Mouse (Mus musculus): ENCODE data around the gene Col13a1. TPM values are rescaled to one million over a fixed set of nuclear protein-coding genes. Genes with fewer than 3 reads are reported as not detected.

Col13a1 gene
- polyA plus RNA-seq, 1 experiment from 2014 or later = 2.4 TPM

DNA sequence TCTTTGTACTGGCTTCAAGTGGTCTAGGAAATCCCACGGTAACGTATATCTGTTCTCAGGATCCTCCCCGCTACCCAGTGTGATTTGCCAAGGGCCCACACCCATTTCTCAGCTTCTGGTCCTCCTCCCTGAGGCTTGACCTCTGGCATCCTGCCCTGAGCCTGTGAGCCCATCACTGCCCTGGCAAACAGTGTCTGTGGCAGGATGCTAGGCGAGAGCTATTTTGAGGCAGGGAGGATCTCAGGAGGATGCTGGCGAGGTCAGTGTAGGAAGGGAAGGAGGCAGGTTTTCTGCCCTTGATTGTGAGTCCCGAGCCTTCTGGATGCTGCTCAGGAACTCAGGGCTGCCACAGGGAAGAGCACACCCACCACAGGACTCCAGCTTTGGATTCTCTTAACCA is 22.2 kb downstream of the Col13a1 start:
- Histone ChIP-seq H3K36me3 (no peaks in the 10 kb centered on the region), H3K4me1 (replicated peaks) (peaks cover 2% of the 10 kb centered on the region; the same call in 1 of the 2 replicates), H3K27me3 (no peaks in the 10 kb centered on the region), H3K9ac (no peak overlapping the region), H3K9me3 (no peaks in the 10 kb centered on the region), H3K27ac (no peak overlapping the region), H3K4me2 (no peak overlapping the region), H3K4me3 (no peak overlapping the region)
- no peak for ATAC-seq (ENCODE audit: low FRiP score)
- 81% methylated on average over 6 of the region's 6 CpGs for WGBS

- ATAC-seq (ENCODE audit: low FRiP score) = no peak
- Histone ChIP-seq H3K9me3 (no peaks in the 10 kb centered on the region), H3K4me1 (replicated peaks) (peaks cover 13% of the 10 kb centered on the region), H3K27me3 (no peaks in the 10 kb centered on the region), H3K4me2 (no peak overlapping the region), H3K36me3 (no peaks in the 10 kb centered on the region), H3K9ac (no peak overlapping the region), H3K27ac (no peak overlapping the region), H3K4me3 (no peak overlapping the region)
- 61% methylated on average over 5 of the region's 5 CpGs for WGBS
Observed at GRCm38 (mm10) chr10:61953916-61954315, 25.0 kb downstream of the Col13a1 start.

DNA sequence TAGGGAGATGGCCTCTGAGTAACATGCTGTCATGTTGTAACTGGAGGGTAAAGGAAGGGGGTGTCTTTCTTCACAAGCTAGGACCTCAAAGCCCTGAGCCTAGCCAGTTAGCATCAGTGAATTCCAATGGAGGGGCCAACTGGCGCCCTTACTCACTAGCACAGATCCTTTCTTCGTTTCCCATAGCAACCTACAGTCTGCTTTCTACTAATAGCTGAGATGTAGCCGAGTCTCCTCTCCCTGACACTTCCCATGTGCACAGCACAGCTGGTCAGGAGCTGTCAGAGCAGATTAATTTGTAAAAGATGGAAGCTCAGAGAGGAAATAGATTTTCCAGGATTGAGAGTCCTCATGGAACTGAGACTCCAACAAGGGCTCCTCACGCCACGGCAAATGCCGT is 29.4 kb downstream of the Col13a1 start:
- Histone ChIP-seq H3K9me3 (no peaks in the 10 kb centered on the region), H3K4me2 (no peak overlapping the region), H3K9ac (no peak overlapping the region; the same call in 1 of the 2 replicates), H3K27me3 (no peaks in the 10 kb centered on the region), H3K36me3 (no peaks in the 10 kb centered on the region), H3K4me3 (no peak overlapping the region), H3K27ac (0 out of 2 replicates have a peak overlapping the region, but pooled peaks have one; percentile 40), H3K4me1 (replicated peaks) (peaks cover 13% of the 10 kb centered on the region)
- ATAC-seq (ENCODE audit: low FRiP score) = peak; percentile 36
- WGBS = 52% methylated on average over 6 of the region's 6 CpGs

DNA sequence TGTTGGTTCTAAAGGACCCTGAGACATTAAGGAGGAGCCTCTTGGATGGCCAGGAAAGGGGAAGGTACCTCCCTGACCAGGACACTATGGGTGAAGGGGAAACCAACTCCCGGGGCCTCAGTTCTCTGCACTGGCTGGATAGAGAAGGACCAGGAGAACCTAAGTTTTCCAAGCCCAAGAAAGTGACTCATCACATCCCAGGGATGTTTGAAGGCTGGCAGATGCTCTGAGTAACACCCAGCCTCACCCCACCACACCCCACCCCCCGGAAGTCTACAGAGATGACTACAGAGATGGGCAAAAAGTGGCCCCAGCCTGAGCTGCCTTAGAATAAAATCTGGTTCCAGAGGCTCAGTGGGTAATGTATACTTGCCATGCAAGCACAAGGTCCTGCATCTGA is 34.5 kb downstream of the Col13a1 start:
- 96% methylated on average over 2 of the region's 2 CpGs for WGBS
- Histone ChIP-seq H3K27ac (no peak overlapping the region), H3K27me3 (peaks cover under 1% of the 10 kb centered on the region; the same call in 1 of the 2 replicates), H3K9ac (no peak overlapping the region), H3K4me2 (no peak overlapping the region), H3K4me1 (replicated peaks) (peaks cover 4% of the 10 kb centered on the region), H3K4me3 (no peak overlapping the region), H3K9me3 (no peaks in the 10 kb centered on the region), H3K36me3 (no peaks in the 10 kb centered on the region)
- no peak for ATAC-seq (ENCODE audit: low FRiP score)

- Histone ChIP-seq H3K4me3 (no peak overlapping the region), H3K9me3 (no peaks in the 10 kb centered on the region), H3K36me3 (no peaks in the 10 kb centered on the region), H3K4me1 (replicated peaks) (no peaks in the 10 kb centered on the region), H3K9ac (no peak overlapping the region), H3K27ac (no peak overlapping the region), H3K4me2 (no peak overlapping the region), H3K27me3 (peaks cover 9% of the 10 kb centered on the region)
- ATAC-seq (ENCODE audit: low FRiP score) = no peak
- WGBS = 52% methylated on average over 10 of the region's 10 CpGs
Observed at GRCm38 (mm10) chr10:61943480-61943879, 35.4 kb downstream of the Col13a1 start.

GRCm38 (mm10) chr10:61942719-61943118 is 36.2 kb downstream of the Col13a1 start:
- Histone ChIP-seq H3K4me3 (no peak overlapping the region), H3K27me3 (peaks cover 14% of the 10 kb centered on the region), H3K4me2 (no peak overlapping the region), H3K4me1 (replicated peaks) (no peaks in the 10 kb centered on the region), H3K27ac (no peak overlapping the region), H3K36me3 (no peaks in the 10 kb centered on the region), H3K9me3 (no peaks in the 10 kb centered on the region), H3K9ac (no peak overlapping the region)
- ATAC-seq (ENCODE audit: low FRiP score) = no peak
- WGBS = 65% methylated on average over 2 of the region's 2 CpGs

GRCm38 (mm10) chr10:61936211-61937121 is 42.4 kb downstream of the Col13a1 start:
- 3% methylated on average over 28 of the region's 28 CpGs for WGBS
- peak overlapping the region; percentile 44 for H3K4me2 ChIP-seq
- no peaks in the 10 kb centered on the region for H3K9me3 ChIP-seq
- no peak overlapping the region; the same call in 1 of the 2 replicates for H3K4me3 ChIP-seq
- peaks cover 50% of the 10 kb centered on the region for H3K27me3 ChIP-seq
- H3K4me1 ChIP-seq (replicated peaks) = peaks cover 14% of the 10 kb centered on the region
- H3K9ac ChIP-seq = peak overlapping the region; percentile 29; the same call in 1 of the 2 replicates
- ATAC-seq (ENCODE audit: low FRiP score) = no peak
- no peak overlapping the region for H3K27ac ChIP-seq
- no peaks in the 10 kb centered on the region for H3K36me3 ChIP-seq

- no peaks in the 10 kb centered on the region for H3K36me3 ChIP-seq
- H3K9me3 ChIP-seq = no peaks in the 10 kb centered on the region
- H3K4me3 ChIP-seq = no peak overlapping the region
- WGBS = 68% methylated on average over 6 of the region's 6 CpGs
- no peak overlapping the region for H3K4me2 ChIP-seq
- peaks cover 17% of the 10 kb centered on the region for H3K4me1 ChIP-seq (replicated peaks)
- no peak overlapping the region for H3K9ac ChIP-seq
- H3K27me3 ChIP-seq = peaks cover 40% of the 10 kb centered on the region
- H3K27ac ChIP-seq = no peak overlapping the region
- ATAC-seq (ENCODE audit: low FRiP score) = no peak
Observed at GRCm38 (mm10) chr10:61931678-61932077, 47.2 kb downstream of the Col13a1 start.

DNA sequence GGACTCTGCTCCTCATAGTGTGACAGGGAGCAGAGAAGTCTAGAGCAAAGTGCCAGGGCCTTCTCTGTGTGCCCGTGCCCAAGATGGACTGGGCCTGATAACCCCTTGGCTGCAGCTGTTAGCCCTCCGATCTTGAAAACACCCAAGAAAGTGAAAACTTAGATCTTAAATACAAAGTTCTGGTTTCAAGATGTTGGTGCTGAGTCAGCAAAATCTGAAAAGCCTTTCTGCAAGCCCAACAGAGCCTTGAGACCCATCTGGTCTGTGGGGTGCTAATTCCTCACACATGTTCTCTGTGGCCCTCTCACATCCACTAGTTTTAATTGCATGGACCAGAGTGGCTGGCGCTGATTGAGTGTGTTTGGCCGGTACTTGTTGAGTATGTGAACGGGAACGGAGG is 49.0 kb downstream of the Col13a1 start:
- Histone ChIP-seq H3K36me3 (no peaks in the 10 kb centered on the region), H3K9ac (no peak overlapping the region), H3K4me2 (no peak overlapping the region), H3K9me3 (no peaks in the 10 kb centered on the region), H3K4me1 (replicated peaks) (peaks cover 9% of the 10 kb centered on the region), H3K4me3 (no peak overlapping the region), H3K27me3 (peaks cover 22% of the 10 kb centered on the region), H3K27ac (no peak overlapping the region)
- ATAC-seq (ENCODE audit: low FRiP score) = no peak
- 75% methylated on average over 6 of the region's 6 CpGs for WGBS

GRCm38 (mm10) chr10:61928725-61929651 is 49.9 kb downstream of the Col13a1 start:
- H3K4me3 ChIP-seq = no peak overlapping the region
- H3K27me3 ChIP-seq = peaks cover 17% of the 10 kb centered on the region; the same call in 1 of the 2 replicates
- no peak for ATAC-seq (ENCODE audit: low FRiP score)
- H3K36me3 ChIP-seq = no peaks in the 10 kb centered on the region
- H3K27ac ChIP-seq = no peak overlapping the region
- peak overlapping the region; percentile 20 for H3K4me2 ChIP-seq
- no peak overlapping the region for H3K9ac ChIP-seq
- peaks cover 9% of the 10 kb centered on the region for H3K4me1 ChIP-seq (replicated peaks)
- WGBS = 9% methylated on average over 24 of the region's 24 CpGs
- no peaks in the 10 kb centered on the region for H3K9me3 ChIP-seq

DNA sequence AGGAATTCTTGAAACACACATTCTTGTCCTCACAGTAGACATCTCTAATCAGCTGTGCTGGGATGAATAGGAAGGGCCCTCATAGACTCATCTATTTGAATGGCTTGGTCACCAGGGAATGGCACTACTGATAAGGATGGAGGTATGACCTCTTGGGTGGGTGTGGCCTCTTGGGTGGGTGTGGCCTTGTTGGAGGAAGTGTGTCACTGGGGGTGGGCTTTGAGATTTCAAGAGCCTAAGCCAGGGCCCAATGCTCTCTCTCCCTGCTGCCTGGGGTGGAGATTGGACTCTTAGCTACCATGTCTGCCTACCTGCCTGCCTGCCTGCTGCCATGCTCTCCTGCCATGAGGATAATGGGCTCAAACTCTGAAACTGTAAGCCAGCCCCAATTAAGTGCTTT is 53.2 kb downstream of the Col13a1 start:
- Histone ChIP-seq H3K9me3 (no peaks in the 10 kb centered on the region), H3K9ac (no peak overlapping the region), H3K27ac (no peak overlapping the region), H3K27me3 (peaks cover 13% of the 10 kb centered on the region; the same call in 1 of the 2 replicates), H3K4me2 (no peak overlapping the region), H3K36me3 (no peaks in the 10 kb centered on the region), H3K4me1 (replicated peaks) (peaks cover 18% of the 10 kb centered on the region), H3K4me3 (no peak overlapping the region)
- no peak for ATAC-seq (ENCODE audit: low FRiP score)

- 29% methylated on average over 11 of the region's 11 CpGs for WGBS
- no peaks in the 10 kb centered on the region for H3K27me3 ChIP-seq
- H3K9ac ChIP-seq = no peak overlapping the region
- no peaks in the 10 kb centered on the region for H3K36me3 ChIP-seq
- H3K4me1 ChIP-seq (replicated peaks) = peaks cover 15% of the 10 kb centered on the region
- H3K4me3 ChIP-seq = no peak overlapping the region
- ATAC-seq (ENCODE audit: low FRiP score) = no peak
- no peaks in the 10 kb centered on the region; the same call in 1 of the 2 replicates for H3K9me3 ChIP-seq
- no peak overlapping the region for H3K27ac ChIP-seq
- H3K4me2 ChIP-seq = no peak overlapping the region
Observed at GRCm38 (mm10) chr10:61920655-61921365, 58.1 kb downstream of the Col13a1 start.

Measured in hindbrain, embryonic 13.5 days (tissue).